Mouse (Mus musculus) kidney, adult 2 months (tissue): ENCODE data around the gene Ube2n. TPM values are rescaled to one million over a fixed set of nuclear protein-coding genes. Genes with fewer than 3 reads are reported as not detected.

Experiments used
- DNase-seq: peaks from one replicate; pipeline ENCODE4 v3.0.0; 2021
- H3K27ac ChIP-seq: fragments of 200-500 bp; 2 replicates; pipeline ENCODE4 v1.5.1; 2012; ENCODE audit warnings: low read depth, low read length, control low read depth, inconsistent platforms; ENCODE audit not compliant: insufficient read depth
- H3K27me3 ChIP-seq: fragments of 200-500 bp; replicated peaks from 2 replicates; pipeline ENCODE4 v1.6.1; 2012; ENCODE audit warnings: mild to moderate bottlenecking, moderate library complexity, low read length, inconsistent platforms; ENCODE audit not compliant: control insufficient read depth, insufficient read depth
- H3K36me3 ChIP-seq: fragments of 200-500 bp; 2 replicates; pipeline ENCODE4 v1.6.1; 2012; ENCODE audit warnings: mild to moderate bottlenecking, moderate library complexity, low read length, inconsistent platforms; ENCODE audit not compliant: control insufficient read depth, insufficient read depth
- H3K4me1 ChIP-seq: fragments of 200-500 bp; 2 replicates; pipeline ENCODE4 v1.6.1; 2011; ENCODE audit warnings: low read length; ENCODE audit not compliant: control insufficient read depth, insufficient read depth
- H3K4me3 ChIP-seq: fragments of 200-500 bp; 2 replicates; pipeline ENCODE4 v1.5.1; 2011; ENCODE audit warnings: mild to moderate bottlenecking, low read depth, low read length, control low read depth; ENCODE audit not compliant: insufficient read depth
- CTCF ChIP-seq: fragments of 200-500 bp; conservative IDR thresholded peaks from 2 replicates; pipeline ENCODE4 v1.5.1; 2011; ENCODE audit warnings: low read depth, mild to moderate bottlenecking, control low read depth, low read length, moderate library complexity, mixed read lengths; ENCODE audit not compliant: insufficient read depth, insufficient read length
- POLR2A ChIP-seq: fragments of 200-500 bp; IDR thresholded peaks from one replicate; pipeline ENCODE4 v1.6.1; 2011; ENCODE audit warnings: low read depth, low read length, control low read depth
- WGBS: fragments of 180-500 bp; shearing (Covaris S2); methylation state at CpG from one replicate; pipeline ENCODE4 v1.1.7; 2018; 5-methylcytosine and 5-hydroxymethylcytosine counted together
- polyA plus RNA-seq: library from polyadenylated mRNA; depleted of rRNA; stranded (reverse); fragments of >200 nt; gene quantifications from 2 replicates; pipeline ENCODE4 v1.2.3, GENCODE M21; 2012

Gene Ube2n
- polyA plus RNA-seq, 1 experiment = 53.2 TPM

DNA sequence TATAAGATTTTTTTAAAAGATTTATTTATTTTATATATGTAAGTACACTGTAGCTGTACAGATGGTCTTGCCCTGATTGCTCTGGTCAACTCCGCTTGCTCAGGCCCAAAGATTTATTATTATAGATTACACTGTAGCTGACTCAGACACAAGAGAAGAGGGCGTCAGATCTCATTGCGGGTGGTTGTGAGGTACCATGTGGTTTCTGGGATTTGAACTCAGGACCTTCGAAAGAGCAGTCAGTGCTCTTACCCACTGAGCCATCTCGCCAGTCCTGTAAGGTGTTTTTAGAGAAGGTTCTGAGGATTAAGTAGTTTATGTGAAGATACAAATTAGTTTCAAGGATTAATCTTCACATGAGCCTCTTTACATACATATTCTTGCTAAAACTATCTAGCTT is 10.9 kb downstream of the Ube2n start:
- Histone ChIP-seq H3K27me3 (no peaks in the 10 kb centered on the region), H3K27ac (no peak overlapping the region), H3K36me3 (no peaks in the 10 kb centered on the region), H3K4me3 (no peak overlapping the region), H3K4me1 (peaks cover 10% of the 10 kb centered on the region; the same call in 1 of the 2 replicates)
- TF ChIP-seq CTCF (no peak), POLR2A (no peak)
- no peak for DNase-seq
- WGBS = 92% methylated on average over 5 of the region's 5 CpGs

DNA sequence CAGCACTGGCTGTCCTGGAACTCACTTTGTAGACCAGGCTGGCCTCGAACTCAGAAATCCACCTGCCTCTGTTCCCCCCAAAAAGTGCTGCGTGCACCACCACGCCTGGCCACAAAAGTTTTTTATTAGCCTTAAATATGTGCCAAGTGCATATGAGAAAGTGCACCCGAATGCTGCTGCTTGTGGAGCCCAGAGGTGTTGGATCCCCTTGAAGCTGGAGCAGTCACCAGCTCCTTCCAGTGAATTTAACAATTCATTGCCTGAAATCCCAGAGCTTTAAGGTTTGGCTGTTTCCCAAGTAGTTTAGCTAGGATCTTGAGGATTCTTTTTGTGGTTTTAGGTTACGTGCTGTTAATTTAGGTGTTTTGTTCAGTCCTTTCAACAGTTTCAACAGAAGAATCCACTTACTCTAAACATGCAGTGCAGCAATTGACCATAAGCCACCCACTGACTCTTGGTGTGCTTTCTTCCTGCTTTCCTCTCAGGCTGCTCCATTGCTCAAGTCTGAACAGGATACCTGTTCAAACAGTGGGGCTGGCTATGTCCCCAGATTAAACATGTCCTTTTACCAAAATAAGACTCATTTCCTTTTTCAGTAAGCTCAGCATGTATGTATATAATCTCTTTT is 11.7 kb downstream of the Ube2n start:
- Histone ChIP-seq H3K36me3 (no peaks in the 10 kb centered on the region), H3K27ac (no peak overlapping the region), H3K4me1 (peaks cover 12% of the 10 kb centered on the region; the same call in 1 of the 2 replicates), H3K27me3 (no peaks in the 10 kb centered on the region), H3K4me3 (no peak overlapping the region)
- WGBS = 66% methylated on average over 5 of the region's 5 CpGs
- no peak for DNase-seq
- TF ChIP-seq POLR2A = no peak
- TF ChIP-seq CTCF = no peak

DNA sequence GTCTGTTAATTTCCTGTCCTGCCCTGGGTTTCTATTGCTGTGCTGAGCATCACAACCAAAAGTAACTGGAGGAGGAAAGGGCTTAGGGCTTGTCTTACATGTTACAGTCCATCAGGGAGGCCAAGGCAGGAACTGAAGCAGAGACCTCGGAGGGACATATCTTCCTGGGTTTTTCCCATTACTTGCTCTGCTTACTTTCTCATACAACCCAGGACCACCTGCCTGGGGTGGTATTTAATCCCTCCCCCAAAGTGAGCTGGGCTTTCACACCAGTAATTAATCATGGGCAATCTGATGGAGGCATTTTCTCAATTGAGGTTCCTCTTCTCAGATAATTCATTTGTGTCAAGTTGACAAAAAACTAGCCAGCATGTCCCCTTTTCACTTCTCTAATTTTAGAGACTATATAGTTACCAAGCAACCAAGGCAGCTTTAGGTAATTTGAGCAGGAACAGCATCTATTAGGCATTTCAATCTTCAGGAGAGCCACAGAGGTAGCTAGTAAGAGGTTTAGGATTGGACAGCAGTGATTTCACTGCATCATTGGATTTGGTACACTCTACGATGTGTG is 15.7 kb downstream of the Ube2n start:
- H3K27ac ChIP-seq = no peak overlapping the region
- TF ChIP-seq POLR2A = no peak
- TF ChIP-seq CTCF = no peak
- WGBS = 47% methylated on average over 2 of the region's 2 CpGs
- no peak overlapping the region for H3K4me3 ChIP-seq
- peaks cover 25% of the 10 kb centered on the region for H3K4me1 ChIP-seq
- H3K36me3 ChIP-seq = no peaks in the 10 kb centered on the region
- DNase-seq = no peak
- no peaks in the 10 kb centered on the region for H3K27me3 ChIP-seq

DNA sequence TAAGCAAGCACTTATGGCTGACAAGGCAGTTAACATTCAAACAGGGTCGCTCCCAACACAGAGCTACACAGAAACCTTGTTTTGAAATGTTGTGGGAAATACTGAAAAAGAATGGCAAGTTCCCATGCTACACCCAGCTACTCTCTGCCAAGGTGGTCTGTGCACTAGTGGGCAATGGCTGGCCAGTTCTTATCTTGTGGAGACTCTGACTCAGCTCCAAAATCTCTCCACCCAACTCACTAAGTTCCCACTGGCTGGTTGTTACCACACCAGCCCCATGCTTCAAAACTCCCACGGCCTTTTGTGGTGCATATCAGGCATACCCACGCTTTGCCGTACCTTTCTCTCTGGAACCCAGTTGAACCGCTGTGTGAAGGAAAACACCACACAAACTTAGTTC is 18.0 kb downstream of the Ube2n start:
- H3K27ac ChIP-seq = no peak overlapping the region
- 82% methylated on average over 5 of the region's 5 CpGs for WGBS
- H3K36me3 ChIP-seq = no peaks in the 10 kb centered on the region
- no peaks in the 10 kb centered on the region for H3K27me3 ChIP-seq
- no peak for DNase-seq
- H3K4me3 ChIP-seq = no peak overlapping the region
- no peak for TF ChIP-seq POLR2A
- TF ChIP-seq CTCF = no peak
- H3K4me1 ChIP-seq = peaks cover 22% of the 10 kb centered on the region

DNA sequence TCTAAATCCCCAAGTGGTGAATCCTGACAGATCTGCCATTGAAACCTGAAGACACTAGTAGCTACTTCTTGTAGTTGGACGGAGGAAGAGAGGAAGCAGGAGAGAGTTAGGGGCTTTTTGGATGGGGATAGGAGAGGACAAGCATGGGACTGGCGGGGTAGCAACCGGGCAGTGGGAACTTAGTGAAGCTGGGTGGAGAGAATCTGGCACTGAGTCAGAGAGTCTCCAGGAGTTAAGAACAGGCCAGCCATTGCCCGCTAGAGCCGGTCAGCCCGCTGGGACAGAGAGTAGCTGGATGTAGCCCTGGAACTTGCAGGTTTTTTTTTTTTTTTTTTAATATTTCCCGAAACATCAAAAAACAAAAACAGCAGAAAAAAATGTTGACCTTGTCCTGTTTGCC is 18.4 kb downstream of the Ube2n start:
- H3K4me1 ChIP-seq = peaks cover 22% of the 10 kb centered on the region
- no peak overlapping the region for H3K4me3 ChIP-seq
- no peaks in the 10 kb centered on the region for H3K36me3 ChIP-seq
- H3K27me3 ChIP-seq = no peaks in the 10 kb centered on the region
- DNase-seq = peak; percentile 64
- no peak overlapping the region for H3K27ac ChIP-seq
- 26% methylated on average over 7 of the region's 7 CpGs for WGBS
- TF ChIP-seq CTCF = no peak
- TF ChIP-seq POLR2A = no peak

DNA sequence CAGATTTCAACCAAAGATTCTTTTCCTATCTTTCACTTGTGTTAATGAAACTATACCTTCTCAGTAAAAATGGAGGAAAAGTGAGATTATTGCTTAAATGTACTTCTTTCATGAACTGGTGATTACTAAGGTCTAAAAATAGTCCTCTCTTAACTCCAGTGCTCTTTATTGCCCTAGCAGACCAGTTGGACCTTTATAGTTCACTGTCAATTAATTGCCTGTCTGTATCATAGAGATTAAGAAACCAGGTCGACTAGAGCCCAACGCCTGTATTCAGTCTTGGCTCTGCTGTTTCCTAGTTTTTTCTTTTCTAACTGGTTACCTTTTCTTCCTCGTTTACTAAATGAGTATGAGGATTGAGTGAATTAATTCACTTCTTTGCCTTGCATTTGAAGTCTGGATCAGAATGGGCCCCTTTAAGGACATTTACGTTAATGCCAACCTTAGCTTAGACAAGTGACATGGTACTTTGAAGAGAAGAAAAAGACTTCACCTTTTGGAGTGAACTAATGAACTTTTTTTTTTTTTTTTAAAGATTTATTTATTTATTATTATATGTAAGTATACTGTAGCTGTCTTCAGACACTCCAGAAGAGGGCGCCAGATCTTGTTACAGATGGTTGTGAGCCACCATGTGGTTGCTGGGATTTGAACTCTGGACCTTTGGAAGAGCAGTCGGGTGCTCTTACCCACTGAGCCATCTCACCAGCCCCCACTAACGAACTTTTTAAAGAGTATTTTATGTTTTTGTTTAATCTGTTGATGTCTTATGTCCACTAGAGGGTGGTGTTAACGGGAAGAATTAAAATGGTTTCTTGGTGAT is 20.7 kb downstream of the Ube2n start:
- Histone ChIP-seq H3K27me3 (no peaks in the 10 kb centered on the region), H3K36me3 (no peaks in the 10 kb centered on the region), H3K4me3 (no peak overlapping the region), H3K27ac (no peak overlapping the region), H3K4me1 (peaks cover 18% of the 10 kb centered on the region)
- WGBS = 73% methylated on average over 8 of the region's 8 CpGs
- TF ChIP-seq POLR2A (no peak), CTCF (no peak)
- no peak for DNase-seq

DNA sequence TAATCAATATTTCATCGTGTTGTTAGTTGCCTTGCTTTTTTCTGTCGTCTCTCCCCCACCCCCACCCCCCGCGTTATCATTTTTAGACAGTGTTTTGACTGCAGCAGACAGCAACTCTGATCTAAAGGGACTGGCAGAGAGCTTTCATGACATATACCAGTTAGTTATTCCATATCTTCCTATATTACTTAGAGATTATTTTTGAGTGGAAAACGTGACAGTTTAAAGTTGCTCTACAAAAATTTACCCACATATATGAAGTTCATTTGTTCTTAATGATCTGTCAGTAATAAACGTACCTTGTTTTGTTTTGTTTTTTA is 21.2 kb downstream of the Ube2n start:
- H3K4me1 ChIP-seq = peaks cover 16% of the 10 kb centered on the region
- DNase-seq = no peak
- no peak overlapping the region for H3K4me3 ChIP-seq
- TF ChIP-seq CTCF = no peak
- WGBS = 86% methylated on average over 6 of the region's 6 CpGs
- no peaks in the 10 kb centered on the region for H3K27me3 ChIP-seq
- H3K36me3 ChIP-seq = no peaks in the 10 kb centered on the region
- H3K27ac ChIP-seq = no peak overlapping the region
